Mouse (Mus musculus) cortical plate, adult 2 months (tissue): ENCODE results near the gene Phactr1. TPM values are rescaled to one million over a fixed set of nuclear protein-coding genes. Genes with fewer than 3 reads are reported as not detected.

Source experiments
- H3K27ac ChIP-seq: fragments of 200-500 bp; 2 replicates; pipeline ENCODE4 v1.5.1; 2012; ENCODE audit warnings: low read length, control low read depth, inconsistent platforms; ENCODE audit not compliant: insufficient read depth
- H3K4me1 ChIP-seq: fragments of 200-500 bp; 2 replicates; pipeline ENCODE4 v1.6.1; 2011; ENCODE audit warnings: low read length; ENCODE audit not compliant: control insufficient read depth, insufficient read depth
- H3K4me3 ChIP-seq: fragments of 200-500 bp; 2 replicates; pipeline ENCODE4 v1.5.1; 2011; ENCODE audit warnings: mild to moderate bottlenecking, low read length, control low read depth; ENCODE audit not compliant: insufficient read depth
- CTCF ChIP-seq: fragments of 200-500 bp; IDR thresholded peaks from 2 replicates; pipeline ENCODE4 v1.5.1; 2011; ENCODE audit warnings: mild to moderate bottlenecking, control low read depth, low read length; ENCODE audit not compliant: insufficient read depth; ENCODE audit errors: extremely low read depth
- POLR2A ChIP-seq: fragments of 200-500 bp; IDR thresholded peaks from 2 replicates; pipeline ENCODE4 v1.6.1; 2011; ENCODE audit warnings: mild to moderate bottlenecking, low read length, control low read depth; ENCODE audit not compliant: insufficient read depth; ENCODE audit errors: extremely low read depth
- polyA plus RNA-seq: library from polyadenylated mRNA; depleted of rRNA; stranded (reverse); fragments of >200 nt; gene quantifications from 2 replicates; pipeline ENCODE4 v1.2.3, GENCODE M21; 2012

Gene Phactr1
- polyA plus RNA-seq, 1 experiment, result 206 TPM

DNA sequence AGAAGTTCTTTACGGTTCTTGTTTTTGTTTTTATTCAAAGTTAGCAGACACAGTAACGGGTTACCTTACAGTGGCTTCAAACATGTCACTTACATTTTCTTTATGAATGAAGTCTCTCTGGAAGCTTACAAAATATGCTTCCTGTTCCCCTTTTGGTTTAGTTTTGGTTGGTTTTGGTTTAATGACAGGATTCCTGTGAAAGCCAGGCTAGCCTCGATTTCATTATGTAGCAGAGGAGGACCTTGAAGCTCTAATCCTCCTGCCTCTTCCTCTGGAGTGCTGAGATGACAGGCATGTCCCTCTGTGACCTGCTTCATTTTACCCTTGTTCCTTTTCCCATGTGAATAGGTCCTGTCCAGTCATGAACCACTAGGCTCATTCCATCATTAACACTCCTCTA lies 432.3 kb downstream of the Phactr1 start:
- Histone ChIP-seq H3K4me3 (no peak overlapping the region), H3K27ac (no peak overlapping the region)

DNA sequence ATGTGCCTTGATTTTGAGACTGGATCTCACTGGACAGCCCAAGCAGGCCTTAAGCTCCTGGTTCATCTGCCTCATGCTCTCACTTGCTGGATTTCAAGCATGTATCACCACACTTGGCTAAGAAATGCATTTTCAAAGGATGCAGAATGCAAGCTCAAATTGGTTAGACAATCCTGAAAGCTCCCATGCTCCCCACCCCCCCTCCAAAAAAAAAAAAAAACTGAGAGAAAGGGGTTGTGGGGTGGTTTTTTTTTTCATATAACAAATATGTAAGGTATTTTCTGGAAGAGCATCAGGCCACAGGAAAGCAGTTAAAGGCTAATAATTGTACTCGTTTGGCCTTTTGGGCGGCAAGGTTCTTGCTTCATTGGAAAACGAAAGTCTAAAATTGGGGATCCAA lies 432.7 kb downstream of the Phactr1 start:
- Histone ChIP-seq H3K4me3 (no peak overlapping the region), H3K27ac (no peak overlapping the region), H3K4me1 (peaks cover 8% of the 10 kb centered on the region)
- no peak for TF ChIP-seq CTCF
- TF ChIP-seq POLR2A, result no peak

More for the DNA sequence above, 432.3 kb downstream of the Phactr1 start:
- peaks cover 8% of the 10 kb centered on the region for H3K4me1 ChIP-seq
- TF ChIP-seq POLR2A (no peak), CTCF (no peak)

DNA sequence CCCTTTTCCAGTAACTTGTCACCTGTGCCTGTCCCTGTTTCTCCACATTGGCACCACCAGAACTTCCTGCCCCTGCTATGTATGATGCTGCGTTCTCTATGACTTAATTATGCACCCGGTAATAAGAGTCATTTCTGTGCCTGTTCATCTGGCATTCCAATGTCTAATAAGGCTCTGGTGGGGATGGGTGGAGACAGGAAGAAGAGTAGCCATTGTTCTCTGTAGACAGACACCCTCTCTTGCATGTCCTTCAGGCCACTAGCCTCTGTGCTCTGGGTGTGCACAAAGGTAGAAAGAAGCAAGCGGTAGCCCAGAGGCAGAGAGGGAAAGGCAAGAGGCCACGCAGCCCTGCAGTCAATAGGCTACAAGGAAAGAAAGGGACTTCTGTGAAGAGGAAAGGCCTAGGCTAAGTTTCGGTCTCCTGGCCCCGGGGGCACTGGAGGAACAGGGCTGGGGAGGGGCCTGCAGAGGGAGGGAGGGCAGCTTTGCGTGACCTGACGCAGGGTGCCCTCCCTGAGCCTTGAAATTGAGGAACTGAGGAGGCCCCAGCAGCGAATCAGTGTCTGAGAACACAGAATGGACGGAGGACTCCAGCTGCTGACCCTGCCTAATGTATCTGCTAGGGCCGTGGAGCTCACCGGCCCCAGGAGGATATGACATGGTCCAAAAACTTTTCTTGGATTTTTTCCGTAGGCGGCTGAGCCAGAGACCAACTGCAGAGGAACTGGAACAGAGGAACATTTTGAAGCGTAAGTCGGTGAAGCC lies 442.1 kb downstream of the Phactr1 start:
- no peak for TF ChIP-seq POLR2A
- TF ChIP-seq CTCF, result no peak
- H3K27ac ChIP-seq, result no peak overlapping the region
- H3K4me3 ChIP-seq, result no peak overlapping the region
- peaks cover 4% of the 10 kb centered on the region for H3K4me1 ChIP-seq

DNA sequence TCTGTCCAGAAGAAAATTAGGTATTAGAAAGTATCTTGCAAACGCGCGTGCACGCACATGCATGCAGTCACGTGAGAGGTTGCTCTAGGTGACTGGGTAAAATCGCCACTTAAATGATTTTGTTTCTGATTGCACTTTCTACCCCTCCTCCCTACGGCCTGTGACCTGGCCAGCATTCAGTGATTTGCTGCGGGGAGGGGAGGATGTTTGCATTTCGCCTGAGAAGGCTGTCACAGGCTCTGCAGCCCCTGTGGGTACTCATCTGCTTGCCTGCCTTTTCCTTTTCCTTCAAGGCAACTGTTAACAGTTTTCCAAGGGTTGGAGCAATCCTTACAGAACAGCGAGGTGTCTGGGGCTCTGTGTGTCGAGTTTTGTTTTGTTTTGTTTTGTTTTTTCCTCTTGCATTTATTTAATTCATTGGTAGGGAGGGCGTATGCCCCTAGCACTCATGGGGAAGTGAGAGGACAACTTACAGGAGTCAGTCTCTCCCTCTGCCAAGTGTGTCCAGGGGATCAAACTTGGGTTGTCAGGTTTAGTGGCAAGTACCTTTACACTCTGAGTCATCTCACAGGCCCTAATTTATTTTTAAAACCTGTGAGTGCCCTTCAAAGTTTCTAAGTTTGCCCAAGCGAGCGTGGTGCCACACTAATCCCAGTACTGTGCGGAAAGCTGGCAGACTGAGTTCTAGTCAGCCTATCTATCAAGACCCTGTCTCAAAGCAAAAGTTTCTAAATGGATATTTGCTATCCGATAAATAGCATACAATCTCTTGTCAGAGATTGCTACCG lies 443.7 kb downstream of the Phactr1 start:
- TF ChIP-seq CTCF, result no peak
- no peak for TF ChIP-seq POLR2A
- Histone ChIP-seq H3K27ac (no peak overlapping the region), H3K4me1 (peaks cover 4% of the 10 kb centered on the region), H3K4me3 (no peak overlapping the region)

DNA sequence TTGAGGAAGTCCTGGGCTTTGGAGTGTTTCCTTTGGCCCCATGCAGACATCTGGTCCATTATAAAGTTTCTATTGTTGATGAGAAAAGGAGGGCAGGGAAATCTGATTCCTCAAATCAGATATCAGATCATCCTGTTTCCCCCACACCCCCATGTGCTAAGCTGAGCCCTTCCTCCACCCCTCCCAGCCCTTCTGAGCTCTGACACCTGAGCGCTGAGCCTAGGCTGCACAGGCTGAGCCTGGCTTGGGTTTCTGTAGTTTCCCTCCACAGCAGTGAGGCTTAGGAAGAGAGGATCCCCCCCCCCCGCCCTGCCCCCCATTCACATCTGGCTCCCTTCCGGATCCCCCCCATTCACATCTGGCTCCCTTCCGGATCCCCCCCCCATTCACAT lies 444.3 kb downstream of the Phactr1 start:
- no peak for TF ChIP-seq CTCF
- TF ChIP-seq POLR2A, result no peak
- H3K27ac ChIP-seq, result no peak overlapping the region
- peaks cover 4% of the 10 kb centered on the region for H3K4me1 ChIP-seq
- no peak overlapping the region for H3K4me3 ChIP-seq

DNA sequence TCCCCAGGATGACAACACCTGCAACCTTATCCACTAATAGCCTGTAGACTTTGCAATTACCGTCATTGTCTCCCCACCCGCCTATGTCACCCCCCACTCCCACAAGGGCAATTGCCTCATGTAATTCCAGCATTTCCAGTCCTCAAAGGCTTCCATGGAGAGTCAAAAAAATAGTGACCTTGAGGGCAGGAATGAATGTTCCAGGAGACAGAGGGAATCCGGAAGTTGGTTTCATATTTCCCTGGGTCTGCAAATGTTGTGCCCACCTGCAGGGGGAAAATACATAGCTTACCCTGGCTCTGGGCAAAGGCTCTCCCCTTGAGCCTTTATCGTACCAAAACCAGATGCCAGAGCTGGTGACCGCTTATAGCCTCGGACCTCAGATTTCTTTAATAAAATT lies 449.7 kb downstream of the Phactr1 start:
- TF ChIP-seq POLR2A (no peak), CTCF (no peak)
- Histone ChIP-seq H3K4me1 (peaks cover 2% of the 10 kb centered on the region; the same call in 1 of the 2 replicates), H3K4me3 (no peak overlapping the region), H3K27ac (no peak overlapping the region)

DNA sequence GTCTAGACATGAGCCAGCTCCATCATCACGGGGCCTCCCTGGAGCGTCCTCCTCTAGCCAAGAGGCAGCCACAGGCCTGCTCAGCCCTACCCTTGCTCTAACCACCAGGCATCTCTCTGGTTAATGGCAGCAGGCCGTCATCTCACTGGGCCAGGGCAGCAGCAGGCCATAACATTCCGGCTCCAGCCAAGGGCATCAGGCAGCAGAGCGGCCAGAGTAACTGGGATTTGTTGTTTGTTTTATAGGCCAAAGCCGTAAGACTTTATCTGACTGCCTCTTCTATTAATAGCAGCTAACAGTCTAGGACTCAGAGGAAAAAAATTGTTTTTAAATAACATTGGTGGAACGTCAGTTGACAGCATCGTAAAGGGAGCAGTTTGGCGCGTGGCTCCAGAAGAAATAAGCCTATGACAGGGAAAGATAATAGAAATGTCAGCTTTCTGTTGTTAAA lies 451.3 kb downstream of the Phactr1 start:
- Histone ChIP-seq H3K4me3 (no peak overlapping the region), H3K4me1 (peaks cover 2% of the 10 kb centered on the region; the same call in 1 of the 2 replicates), H3K27ac (no peak overlapping the region)
- no peak for TF ChIP-seq POLR2A
- no peak for TF ChIP-seq CTCF

DNA sequence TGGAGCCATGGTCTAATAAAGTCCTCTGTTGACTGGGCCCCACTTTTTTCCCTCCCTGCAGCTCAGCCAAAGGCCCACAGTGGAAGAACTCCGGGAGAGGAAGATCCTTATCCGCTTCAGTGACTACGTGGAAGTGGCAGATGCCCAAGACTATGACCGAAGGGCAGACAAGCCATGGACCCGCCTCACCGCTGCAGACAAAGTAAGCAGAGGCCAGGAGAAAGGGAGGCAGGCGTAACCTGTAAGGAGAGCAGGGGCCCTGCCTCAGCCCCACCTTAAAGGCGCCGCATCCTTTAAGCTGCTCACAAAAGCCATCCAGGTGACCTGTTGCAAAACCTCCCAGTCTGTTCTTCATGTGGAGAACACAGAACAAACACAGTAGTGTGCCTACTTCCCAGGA lies 452.4 kb downstream of the Phactr1 start:
- H3K4me1 ChIP-seq, result peaks cover 2% of the 10 kb centered on the region; the same call in 1 of the 2 replicates
- H3K27ac ChIP-seq, result no peak overlapping the region
- no peak overlapping the region for H3K4me3 ChIP-seq
- TF ChIP-seq CTCF (no peak), POLR2A (no peak)

DNA sequence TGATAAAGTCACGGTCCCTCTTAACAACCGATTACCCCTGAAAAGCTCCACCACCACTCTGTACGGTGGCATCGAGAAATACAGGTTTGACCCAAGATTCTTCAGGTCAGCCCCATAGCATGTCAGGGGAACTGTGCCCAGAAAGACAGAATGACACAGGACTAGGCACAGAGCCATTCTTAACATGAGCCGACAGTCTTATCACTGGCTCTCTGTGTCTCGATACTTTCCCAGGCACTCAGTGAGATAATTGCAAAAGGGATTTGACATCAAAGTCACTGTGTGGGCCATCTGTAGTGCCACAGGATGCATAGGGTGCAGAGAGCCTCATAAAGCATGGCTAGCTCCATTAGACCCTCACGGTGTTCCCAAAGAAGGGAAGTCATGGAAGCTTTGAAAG lies 453.0 kb downstream of the Phactr1 start:
- TF ChIP-seq POLR2A (no peak), CTCF (no peak)

DNA sequence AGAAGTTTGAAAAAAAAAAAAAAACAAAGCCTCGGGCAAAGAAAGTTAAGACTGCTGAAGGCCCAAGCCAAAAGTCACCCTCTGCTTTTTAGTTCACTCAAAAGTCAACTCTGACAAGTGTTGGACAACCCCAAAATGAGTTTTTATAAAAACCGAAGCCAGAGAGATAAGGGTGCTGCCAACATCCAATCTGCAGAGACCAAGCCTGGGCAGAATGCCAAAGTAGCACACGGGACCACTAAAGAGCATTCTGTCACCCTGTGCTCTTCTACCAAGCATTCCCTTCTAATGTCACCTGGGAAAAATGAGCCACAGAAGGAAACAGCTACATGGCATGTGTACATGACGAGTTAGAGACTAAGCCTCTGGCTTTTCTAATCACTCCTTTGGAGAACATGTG lies 454.0 kb downstream of the Phactr1 start:
- Histone ChIP-seq H3K4me3 (no peak overlapping the region), H3K27ac (no peak overlapping the region), H3K4me1 (peaks cover 2% of the 10 kb centered on the region; the same call in 1 of the 2 replicates)
- TF ChIP-seq CTCF (no peak), POLR2A (no peak)

More for the DNA sequence above, 453.0 kb downstream of the Phactr1 start:
- Histone ChIP-seq H3K27ac (no peak overlapping the region), H3K4me3 (no peak overlapping the region), H3K4me1 (peaks cover 2% of the 10 kb centered on the region; the same call in 1 of the 2 replicates)
